Mouse (Mus musculus) E14TG2a.4 (cell line): ENCODE measurements around the gene D630003M21Rik.

Source experiments
- CTCF ChIP-seq: conservative IDR thresholded peaks from 2 replicates; pipeline ENCODE4 v1.5.1; 2014; ENCODE audit warnings: low read length
- NANOG ChIP-seq: IDR thresholded peaks from 2 replicates; pipeline ENCODE4 v1.6.1; 2014; ENCODE audit warnings: borderline replicate concordance, low read length, mixed read lengths

GRCm38 (mm10) chr2:158276878-158277277 lies 47.9 kb upstream of the D630003M21Rik start:
- TF ChIP-seq CTCF (no peak), NANOG (no peak)
